Mouse (Mus musculus) embryonic stem cell, embryonic (primary cell): ENCODE results near the gene B3gnt3.

ENCODE experiments used
- CTCF ChIA-PET, 4 experiments: fragments of 300-600 bp in 2 of 4; fragments of 350-600 bp in 2 of 4; sonication (Branson Sonifier 250); formaldehyde crosslinking; loops; one replicate each; lab custom pipeline; 2022; ENCODE audit warnings: inconsistent platforms in 2 of 4; lab: Charles Lee
- POLR2A ChIA-PET, 4 experiments: fragments of 300-600 bp in 2 of 4; fragments of 350-600 bp in 2 of 4; sonication (Branson Sonifier 250); formaldehyde crosslinking; loops; one replicate each; lab custom pipeline; 2022; ENCODE audit warnings: antibody characterized with exemption in 4 of 4, inconsistent platforms in 1 of 4; lab: Charles Lee

Gene B3gnt3

DNA sequence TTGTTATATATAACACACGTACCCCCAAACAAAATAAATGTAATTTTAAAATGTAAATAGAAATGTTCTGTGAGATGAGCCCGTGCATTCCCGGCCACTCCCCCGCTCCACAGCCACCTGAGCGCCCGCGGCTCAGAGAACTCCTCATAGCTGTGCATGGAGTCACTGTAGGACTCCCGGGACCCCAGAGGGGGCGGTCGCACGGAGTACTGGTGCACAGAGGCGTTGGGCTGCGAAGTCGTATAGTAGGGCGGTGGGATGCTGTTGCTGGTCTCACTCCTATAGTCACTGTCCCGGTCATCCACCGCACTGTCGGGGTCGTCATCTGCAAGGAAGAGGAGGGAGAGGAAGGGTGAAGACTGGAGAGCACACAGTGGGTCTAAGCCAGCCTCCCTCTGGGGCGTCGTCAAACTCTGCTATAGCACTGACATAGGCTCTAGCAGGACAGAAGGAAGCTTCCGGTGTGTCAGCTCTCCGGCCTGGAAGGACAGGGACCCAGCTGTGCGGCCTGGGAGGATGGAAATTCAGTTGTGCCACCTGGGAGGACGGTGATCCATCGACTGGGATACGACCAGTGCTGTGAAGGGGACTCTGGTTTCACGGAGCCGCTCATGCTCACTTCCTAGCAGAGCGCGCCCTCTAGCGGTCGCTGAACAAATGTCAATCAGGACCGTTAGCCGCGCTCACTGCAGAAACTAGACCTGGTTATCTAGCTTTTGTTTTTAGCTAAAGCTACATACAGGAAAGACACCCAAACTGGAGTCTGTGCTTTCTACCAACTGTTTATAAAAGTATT lies 41.1 kb downstream of the B3gnt3 start:
- CTCF ChIA-PET = interaction anchor here (0.6 to 3.0 kb wide), 66 partner anchors 10 to 958 kb away, joined by 3 to 28 read pairs (median 4); partner anchors contain the start of genes Tmem221 (in 4 of the 4), Mvb12a (in 2 of the 4), Pgls (in 2 of the 4) and B3gnt3 (in 1 of the 4)
- POLR2A ChIA-PET = interaction anchor here in 3 of 4 experiments (0.5 to 4.2 kb wide), 22 partner anchors 10 to 832 kb away, joined by 3 to 30 read pairs (median 3); partner anchors contain the start of genes Jak3 (in 1 of the 3), Slc27a1 (in 1 of the 3), Tmem221 (in 1 of the 3) and Unc13a (in 1 of the 3)

DNA sequence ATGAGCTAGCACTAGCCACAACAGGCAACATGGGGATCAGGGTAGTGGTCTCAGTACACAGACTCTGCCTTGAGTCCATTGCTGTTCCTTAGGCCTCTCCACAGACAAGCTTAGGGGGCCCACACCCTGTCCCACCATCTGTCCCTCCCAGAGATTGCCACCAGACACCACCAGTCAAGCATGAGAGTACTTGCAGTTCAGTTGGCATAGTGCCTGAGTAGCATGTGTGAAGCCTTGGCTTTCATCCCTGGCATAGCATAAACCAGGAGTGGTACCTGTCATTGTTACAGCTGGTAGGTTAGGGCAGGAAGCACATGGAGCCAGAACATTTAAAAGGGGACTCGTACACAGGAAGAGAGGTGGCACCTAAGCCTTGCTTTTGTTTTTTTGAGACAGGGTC lies 41.8 kb downstream of the B3gnt3 start:
- POLR2A ChIA-PET = interaction anchor here (0.5 to 4.2 kb wide), 21 partner anchors 11 to 974 kb away, joined by 3 to 30 read pairs (median 3); partner anchors contain the start of genes Colgalt1 (in 1 of the 4), Pgls (in 1 of the 4), Slc27a1 (in 1 of the 4) and Unc13a (in 1 of the 4)
- CTCF ChIA-PET = interaction anchor here (0.6 to 3.0 kb wide), 28 partner anchors 9 to 410 kb away, joined by 3 to 28 read pairs (median 6); partner anchors contain the start of genes Pgls (in 2 of the 4), Colgalt1 (in 1 of the 4), Mvb12a (in 1 of the 4) and Slc27a1 (in 1 of the 4)

DNA sequence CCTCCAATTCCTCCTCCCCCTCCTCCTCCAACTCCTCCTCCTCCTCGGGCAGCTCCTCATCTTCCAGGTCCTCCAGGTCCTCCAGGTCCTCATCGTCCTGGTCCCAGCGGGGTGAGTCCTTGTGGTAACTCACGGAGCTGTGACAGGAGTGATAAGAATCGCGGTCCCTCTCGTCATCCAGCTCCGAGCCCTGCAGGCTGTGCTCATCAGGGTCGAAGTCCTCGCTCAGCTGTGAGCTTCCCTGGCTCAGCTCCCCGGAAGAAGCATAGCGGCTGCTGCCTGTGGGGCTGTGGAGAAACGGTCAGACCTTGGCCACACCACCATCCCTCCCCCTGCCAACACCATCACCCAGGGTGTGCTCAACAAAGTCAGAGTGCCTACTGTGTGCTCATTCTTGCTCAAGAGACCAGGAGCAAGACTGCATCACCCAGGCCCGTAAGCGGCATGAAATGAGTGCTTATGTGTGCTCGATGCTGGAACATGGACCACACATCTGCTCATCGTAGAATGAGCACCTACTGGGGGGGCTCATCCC lies 43.0 kb downstream of the B3gnt3 start:
- ChIA-PET CTCF (interaction anchor here in 1 of 4 experiments (1.1 to 3.0 kb wide), 7 partner anchors 12 to 140 kb away, joined by 3 to 14 read pairs (median 5); partner anchors contain the start of gene Pgls), POLR2A (interaction anchor here in 3 of 4 experiments (0.8 to 4.2 kb wide), 14 partner anchors 12 to 174 kb away, joined by 3 to 30 read pairs (median 4); partner anchors contain the start of genes Colgalt1 (in 2 of the 3), Pgls (in 1 of the 3) and Slc27a1 (in 1 of the 3))

DNA sequence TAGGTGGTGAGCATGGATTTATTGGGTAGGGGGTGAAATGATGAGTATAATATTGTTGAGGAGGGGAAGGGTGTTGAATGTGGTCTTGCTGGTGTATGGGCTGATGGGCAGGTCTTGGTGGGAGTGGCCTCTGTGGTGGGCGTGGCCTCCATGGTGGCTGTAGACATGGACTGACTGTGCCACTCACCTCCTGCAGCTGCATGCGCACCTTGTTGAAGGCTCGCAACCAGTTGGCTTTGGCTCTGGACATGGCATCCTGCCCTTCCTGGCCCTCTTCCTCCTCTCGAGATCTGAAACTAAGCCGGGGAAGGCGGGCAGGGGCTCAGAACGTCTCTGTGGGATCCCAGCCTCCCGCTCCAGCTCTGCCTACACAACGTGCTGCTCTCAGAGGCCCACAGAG lies 43.8 kb downstream of the B3gnt3 start:
- CTCF ChIA-PET = interaction anchor here in 1 of 4 experiments (0.6 to 1.6 kb wide), 6 partner anchors 13 to 1677 kb away, joined by 3 to 5 read pairs (median 4); no protein-coding TSS in a partner anchor
- POLR2A ChIA-PET = interaction anchor here (0.5 to 4.2 kb wide), 15 partner anchors 12 to 314 kb away, joined by 3 to 30 read pairs (median 3); partner anchors contain the start of genes Colgalt1 (in 2 of the 4) and Slc27a1 (in 2 of the 4)

DNA sequence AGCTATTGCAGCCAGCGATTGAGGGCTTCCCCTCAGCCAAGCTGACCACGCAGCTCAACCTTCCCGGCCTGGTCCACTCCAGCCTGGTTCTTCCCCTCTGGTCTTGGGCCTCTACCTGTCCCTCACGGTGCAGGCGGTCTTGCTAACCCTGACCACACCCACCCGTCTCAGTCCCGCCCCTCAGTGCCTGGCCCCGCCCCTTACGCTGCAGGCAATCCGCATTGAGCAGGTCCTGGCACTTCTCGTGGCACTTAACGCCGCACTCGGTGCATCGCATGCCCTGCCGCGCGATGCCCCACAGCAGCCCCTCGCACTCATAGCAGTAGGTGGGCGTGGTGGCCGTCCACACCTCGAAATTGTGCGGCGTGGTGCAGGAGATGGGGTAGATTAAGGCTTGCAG lies 47.0 kb downstream of the B3gnt3 start:
- ChIA-PET CTCF (interaction anchor here in 3 of 4 experiments (0.5 to 1.7 kb wide), 6 partner anchors 32 to 1220 kb away, joined by 3 to 6 read pairs (median 4); no protein-coding TSS in a partner anchor), POLR2A (interaction anchor here in 3 of 4 experiments (0.6 to 3.0 kb wide), 13 partner anchors 9 to 193 kb away, joined by 3 to 10 read pairs (median 3); no protein-coding TSS in a partner anchor)

DNA sequence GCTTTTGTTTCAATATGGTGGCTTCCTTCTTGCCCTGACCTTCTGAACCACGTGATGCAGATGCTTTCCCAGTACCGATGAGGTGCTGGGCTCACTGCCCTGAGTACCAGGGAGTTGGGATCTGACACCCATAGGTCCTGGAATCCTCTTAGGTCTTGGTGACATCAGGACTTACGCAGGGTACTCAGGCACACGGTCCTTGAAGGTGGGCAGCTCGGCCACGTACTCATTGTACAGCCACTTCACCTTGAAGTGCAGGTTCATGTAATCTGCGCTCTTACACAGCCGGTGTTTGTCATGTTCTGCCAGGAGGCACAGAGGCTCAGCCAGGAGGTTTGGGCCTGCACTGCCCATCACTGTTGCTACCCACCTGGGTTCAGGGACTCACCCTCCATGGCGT lies 56.1 kb downstream of the B3gnt3 start:
- CTCF ChIA-PET = interaction anchor here in 1 of 4 experiments (0.6 kb wide), 1 partner anchor 69 kb away, joined by 4 read pairs; no protein-coding TSS in a partner anchor
- POLR2A ChIA-PET = interaction anchor here in 1 of 4 experiments (0.9 to 1.7 kb wide), 4 partner anchors 9 to 54 kb away, joined by 3 to 5 read pairs (median 3); partner anchors contain the start of genes Jak3 and Pgls
